Mouse (Mus musculus) mature B cell (primary cell): ENCODE measurements around the gene Mbd5.

ENCODE experiments used
- in situ Hi-C: fragments of 300-500 bp; cut with MboI; formaldehyde crosslinking; loops from 2 replicates; pipeline ENCODE4 v1.14.3; 2019

Mbd5 gene

DNA sequence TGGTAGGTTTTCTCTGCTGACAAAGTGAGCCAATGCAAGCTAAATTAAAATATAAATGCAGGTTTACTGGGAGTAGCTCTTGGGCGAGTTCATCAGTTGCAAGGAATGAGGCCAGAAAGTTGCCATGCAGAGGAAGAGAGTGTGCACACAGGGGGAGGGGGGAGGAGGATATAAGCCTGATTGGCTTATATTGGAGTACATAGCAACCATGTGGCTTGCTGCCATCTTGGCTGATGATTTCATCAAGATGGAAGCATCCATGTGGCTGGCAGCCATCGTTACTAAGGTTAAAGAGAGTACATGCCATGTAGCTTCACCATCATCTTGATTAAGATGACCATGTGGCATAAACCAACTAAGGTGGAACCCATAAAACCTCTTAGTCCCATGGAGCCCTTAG is 395.0 kb downstream of the Mbd5 start:
- in situ Hi-C loops: no loop called here

DNA sequence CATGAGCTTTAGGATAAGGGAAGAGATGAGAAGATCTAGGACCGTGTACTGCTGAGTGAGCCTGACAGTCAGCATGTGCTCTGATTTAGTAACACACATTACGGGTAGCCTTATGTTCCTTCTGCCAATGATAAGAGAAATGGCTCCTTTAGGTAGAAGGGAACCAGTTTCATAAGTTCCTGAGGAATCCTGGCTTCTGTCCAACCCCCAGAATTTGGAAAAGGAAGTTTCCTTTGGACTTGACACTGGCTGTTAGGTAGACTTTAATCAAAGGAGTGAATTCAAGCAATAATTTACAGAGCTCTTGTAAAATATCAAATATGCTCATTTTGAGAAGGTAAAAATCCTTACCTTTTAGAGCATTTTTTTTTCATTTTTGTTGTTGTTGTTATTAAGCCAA is 396.5 kb downstream of the Mbd5 start:
- in situ Hi-C loops: no loop called here

DNA sequence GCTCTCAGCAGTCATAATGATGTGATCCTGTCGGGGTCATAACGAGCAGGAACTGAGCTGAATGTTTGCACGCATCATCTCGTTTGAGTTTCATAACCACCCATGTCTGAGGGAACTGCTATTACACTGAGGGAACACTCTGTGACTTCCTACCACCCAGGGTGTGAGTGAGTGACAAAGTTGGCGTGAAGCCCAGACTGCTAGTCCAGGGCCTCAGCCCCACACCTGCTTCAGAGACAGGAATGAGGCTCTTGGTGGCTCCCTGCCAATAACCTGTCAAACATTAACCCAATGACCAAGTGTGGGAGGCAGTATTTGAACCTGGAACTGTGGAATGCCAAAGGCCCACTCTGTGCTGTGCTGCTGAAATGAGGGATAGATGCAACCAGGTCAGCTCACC is 400.5 kb downstream of the Mbd5 start:
- in situ Hi-C loops: no loop called here

DNA sequence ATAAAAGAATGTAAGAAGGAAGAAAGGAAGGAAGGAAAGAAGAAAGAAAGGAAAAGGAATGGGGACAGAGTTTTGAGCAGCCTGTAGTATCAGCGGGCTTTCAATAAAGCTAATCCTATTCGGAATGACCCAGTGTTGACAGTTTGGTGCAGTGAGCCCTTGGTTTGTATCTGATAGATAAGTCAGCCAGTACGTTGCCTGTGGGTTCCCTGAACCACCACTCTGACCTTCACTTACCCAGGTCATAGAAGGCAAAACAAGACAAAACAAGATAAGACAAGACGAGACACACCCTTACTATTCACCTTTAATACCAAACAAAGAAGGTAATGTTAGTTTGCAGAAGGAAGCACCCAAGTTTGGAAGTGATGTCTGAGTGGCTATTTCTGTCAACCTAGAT is 401.5 kb downstream of the Mbd5 start:
- in situ Hi-C loops: no loop called here

- in situ Hi-C loops: no loop called here
These were observed 404.8 kb downstream of the Mbd5 start for GRCm38 (mm10) chr2:49354066-49354465.

DNA sequence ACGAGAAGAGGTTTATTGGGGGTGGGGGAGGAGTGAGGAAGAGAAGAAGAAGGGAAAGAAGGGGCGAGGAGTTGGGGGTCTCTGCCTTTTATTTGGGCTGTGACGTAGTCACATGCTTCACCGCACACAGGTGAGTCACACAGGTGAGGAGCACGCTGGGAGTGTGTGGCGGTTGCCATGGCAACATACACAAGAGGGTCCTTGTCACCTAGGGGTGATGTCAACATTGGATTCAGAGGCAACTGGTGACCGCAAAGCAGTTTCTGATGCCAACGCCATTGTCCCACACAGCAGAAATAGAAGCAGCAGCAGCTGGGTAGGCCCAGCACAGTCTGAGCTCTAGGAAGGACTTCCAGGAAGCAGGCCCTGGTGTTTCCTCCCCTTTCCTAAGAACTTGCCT is 406.6 kb downstream of the Mbd5 start:
- in situ Hi-C loops: loop anchor here (5.0 kb wide), 1 partner anchor 376 kb away; no protein-coding TSS in a partner anchor

DNA sequence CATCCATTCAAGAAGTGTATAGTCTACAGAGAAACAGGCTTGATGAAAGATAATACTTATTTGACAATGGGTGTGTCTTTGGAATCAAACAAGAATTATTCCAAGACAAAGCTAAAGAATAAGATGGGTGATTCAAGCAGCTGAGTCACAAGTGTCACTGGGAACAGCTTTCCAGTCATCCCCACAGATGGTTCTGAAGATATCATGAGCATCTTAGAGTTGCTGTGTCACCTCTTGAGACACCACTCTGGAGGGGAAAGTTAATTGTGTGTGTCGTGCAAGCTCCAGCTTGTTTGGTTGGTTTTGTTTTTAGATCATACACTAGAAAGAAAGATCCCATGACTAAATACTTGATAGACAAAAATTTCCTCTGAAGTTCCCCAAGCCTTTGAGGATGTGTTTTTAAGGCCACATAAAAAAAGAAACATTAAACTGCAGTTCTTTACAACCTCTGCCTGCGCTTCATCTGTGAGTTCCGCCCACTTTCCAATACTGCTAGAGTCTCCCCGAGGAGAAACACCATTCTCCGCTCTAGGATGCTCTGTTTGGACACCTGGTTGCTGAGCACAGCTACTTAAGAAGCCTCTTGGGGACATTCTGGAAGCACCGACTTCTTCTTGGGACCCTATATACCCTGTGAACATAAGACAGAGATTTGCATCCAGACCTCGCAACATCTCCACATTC is 409.0 kb downstream of the Mbd5 start:
- in situ Hi-C loops: loop anchor here (5.0 kb wide), 1 partner anchor 374 kb away; no protein-coding TSS in a partner anchor

GRCm38 (mm10) chr2:49358839-49359520 is 409.7 kb downstream of the Mbd5 start:
- in situ Hi-C loops: loop anchor here (5.0 kb wide), 1 partner anchor 373 kb away; no protein-coding TSS in a partner anchor

DNA sequence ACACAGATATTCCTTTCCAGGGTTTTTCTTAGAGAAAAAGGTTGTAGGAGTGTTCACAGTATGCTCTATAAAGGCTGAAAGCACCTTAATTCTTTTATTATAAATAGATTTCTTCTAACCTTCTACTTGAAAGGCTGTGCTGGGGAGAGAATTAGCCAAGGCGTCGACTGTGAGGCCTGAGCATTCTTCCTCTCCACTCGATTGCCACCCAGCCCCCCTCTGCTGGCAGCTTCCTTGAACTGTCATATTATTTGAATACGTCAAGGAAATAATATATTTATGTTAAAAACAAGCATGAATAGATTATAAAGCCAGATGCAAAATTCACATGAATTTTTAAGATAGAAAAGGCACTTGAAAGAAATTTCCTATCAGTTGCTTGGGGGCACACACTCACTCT is 410.4 kb downstream of the Mbd5 start:
- in situ Hi-C loops: loop anchor here (5.0 kb wide), 1 partner anchor 373 kb away; no protein-coding TSS in a partner anchor

DNA sequence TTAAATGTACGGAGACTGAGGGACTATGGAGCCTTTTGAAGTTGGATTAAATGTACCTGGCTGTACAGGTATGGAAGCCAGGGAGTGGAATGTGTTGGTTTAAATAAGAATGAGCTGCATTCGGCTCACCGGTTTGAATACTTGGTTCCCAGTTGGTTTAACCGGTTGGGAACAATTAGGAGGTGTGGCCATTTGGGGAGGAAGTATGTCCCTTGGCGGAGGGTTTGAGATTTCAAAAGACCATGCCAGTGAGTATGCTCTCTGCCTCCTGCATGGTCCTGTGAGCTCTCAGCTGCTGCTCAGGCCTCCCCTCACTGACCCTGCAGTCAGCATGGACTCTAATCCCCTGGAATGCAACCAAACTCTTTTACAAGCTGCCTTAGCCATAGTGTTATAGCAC is 415.2 kb downstream of the Mbd5 start:
- in situ Hi-C loops: no loop called here

DNA sequence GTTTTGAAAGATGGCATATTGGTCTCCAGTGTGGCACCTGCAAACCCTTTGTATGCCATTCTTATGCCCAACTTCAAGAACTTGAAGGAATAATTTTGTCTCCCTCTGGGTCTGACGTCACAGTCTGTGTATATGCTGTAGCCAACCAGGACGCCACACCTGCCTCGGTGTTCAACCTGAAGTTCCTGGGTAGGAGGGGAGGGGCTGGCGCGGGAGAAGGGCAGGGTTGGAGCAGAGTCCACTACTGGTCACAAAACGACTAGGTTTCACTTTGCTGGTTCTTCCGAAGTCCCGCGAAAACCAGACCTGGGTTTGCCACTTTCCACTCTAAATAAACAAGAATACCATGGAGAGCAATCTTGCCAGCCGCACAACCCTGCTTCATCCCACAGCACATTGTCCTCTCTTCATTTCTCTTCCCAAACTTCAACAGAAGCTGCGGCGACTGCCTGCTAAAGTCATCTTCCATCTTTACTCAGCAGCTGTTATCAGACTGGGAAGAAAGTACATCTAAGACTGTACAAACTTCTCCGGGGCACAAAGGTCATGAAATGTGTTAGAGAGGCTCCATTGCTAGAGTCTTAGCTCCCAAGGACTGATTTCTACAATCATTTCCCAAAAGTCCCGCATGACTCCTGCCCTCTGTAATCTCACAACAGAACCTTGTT is 417.7 kb downstream of the Mbd5 start:
- in situ Hi-C loops: no loop called here

GRCm38 (mm10) chr2:49367546-49367917 is 418.2 kb downstream of the Mbd5 start:
- in situ Hi-C loops: no loop called here

DNA sequence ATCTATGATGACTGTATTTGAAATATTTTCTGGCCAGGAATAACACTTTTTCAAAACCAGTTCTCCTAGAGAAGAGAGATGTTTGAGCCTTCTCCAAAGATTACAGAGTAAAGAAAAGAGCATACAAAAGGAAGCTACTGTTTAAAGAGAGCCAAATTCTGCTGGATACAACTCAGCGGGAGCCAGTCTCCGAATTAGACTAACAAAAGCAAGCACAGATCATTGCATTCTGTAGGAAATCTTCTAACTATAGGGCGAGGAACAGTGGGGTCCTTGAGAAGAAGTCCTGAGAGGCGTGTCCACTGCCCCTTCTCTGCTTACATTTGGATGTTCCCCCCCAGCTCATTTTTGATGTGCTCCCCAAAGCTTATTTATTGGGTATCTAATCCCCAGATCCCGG is 422.3 kb downstream of the Mbd5 start:
- in situ Hi-C loops: no loop called here

DNA sequence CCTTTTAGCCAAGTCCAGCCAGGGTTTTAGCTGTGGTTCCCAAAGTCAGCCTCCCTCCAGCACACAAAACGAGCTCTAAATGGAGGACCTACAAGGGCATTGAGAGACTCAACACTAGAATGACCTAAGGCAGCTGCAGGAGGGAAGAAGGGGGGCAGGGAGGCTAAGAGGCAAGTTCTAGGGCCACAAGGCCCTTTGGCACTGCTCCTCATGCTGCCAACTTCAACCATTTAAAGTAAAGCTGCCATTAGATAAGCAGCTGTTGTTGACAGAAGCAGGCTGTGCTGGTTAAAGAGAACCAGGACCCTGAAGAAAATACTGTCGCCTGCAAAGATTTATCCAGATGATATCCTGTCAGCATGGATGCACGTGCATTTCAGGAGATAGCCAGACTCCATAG is 423.3 kb downstream of the Mbd5 start:
- in situ Hi-C loops: no loop called here
